Mouse (Mus musculus) thymus, postnatal 36 days (tissue): ENCODE results near the gene Mab21l3.
"Not testable (repeated sequence)": the region's sequence is repeated elsewhere in the genome, so short reads cannot be mapped to it uniquely, and the experiment has no call there.

Source experiments
- DNase-seq, 2 experiments: peaks; one replicate each; pipeline ENCODE4 v3.0.0; 2022; ENCODE audit warnings: mixed read lengths in 2 of 2

The Mab21l3 gene

GRCm38 (mm10) chr3:101836971-101837370, 11.8 kb downstream of the Mab21l3 start:
- no peak for DNase-seq

GRCm38 (mm10) chr3:101836532-101836931, 12.2 kb downstream of the Mab21l3 start:
- no peak for DNase-seq

GRCm38 (mm10) chr3:101836045-101836444, 12.7 kb downstream of the Mab21l3 start:
- DNase-seq: no peak

GRCm38 (mm10) chr3:101831189-101831858, 17.4 kb downstream of the Mab21l3 start:
- peak; percentile 57 to 79 for DNase-seq

- DNase-seq: no peak
Measured at GRCm38 (mm10) chr3:101829881-101830616, 18.7 kb downstream of the Mab21l3 start.

GRCm38 (mm10) chr3:101828595-101828994, 20.2 kb downstream of the Mab21l3 start:
- no peak for DNase-seq

- peak; percentile 35 to 54 for DNase-seq
Measured at GRCm38 (mm10) chr3:101827220-101827715, 21.5 kb downstream of the Mab21l3 start.

GRCm38 (mm10) chr3:101824338-101824737, 24.4 kb downstream of the Mab21l3 start:
- DNase-seq: no peak

- DNase-seq: no peak
Measured at GRCm38 (mm10) chr3:101822052-101822451, 26.7 kb downstream of the Mab21l3 start.

- DNase-seq: not testable (repeated sequence)
Measured at GRCm38 (mm10) chr3:101820708-101821107, 28.1 kb downstream of the Mab21l3 start.

GRCm38 (mm10) chr3:101816006-101816405, 32.8 kb downstream of the Mab21l3 start:
- no peak for DNase-seq

- no peak for DNase-seq
Measured at GRCm38 (mm10) chr3:101814790-101815189, 34.0 kb downstream of the Mab21l3 start.

GRCm38 (mm10) chr3:101812341-101812962, 36.3 kb downstream of the Mab21l3 start:
- DNase-seq: peak; percentile 73

- DNase-seq: no peak
Measured at GRCm38 (mm10) chr3:101811931-101812330, 36.8 kb downstream of the Mab21l3 start.

GRCm38 (mm10) chr3:101807646-101808045, 41.1 kb downstream of the Mab21l3 start:
- DNase-seq: no peak

- DNase-seq: no peak
Measured at GRCm38 (mm10) chr3:101806941-101807340, 41.8 kb downstream of the Mab21l3 start.

GRCm38 (mm10) chr3:101806149-101806548, 42.6 kb downstream of the Mab21l3 start:
- peak; percentile 88 to 91 for DNase-seq

GRCm38 (mm10) chr3:101805562-101806004, 43.2 kb downstream of the Mab21l3 start:
- no peak for DNase-seq

- no peak for DNase-seq
Measured at GRCm38 (mm10) chr3:101804971-101805561, 43.7 kb downstream of the Mab21l3 start.

- no peak for DNase-seq
Measured at GRCm38 (mm10) chr3:101804331-101804730, 44.4 kb downstream of the Mab21l3 start.

GRCm38 (mm10) chr3:101803764-101804163, 45.0 kb downstream of the Mab21l3 start:
- DNase-seq: no peak

GRCm38 (mm10) chr3:101802746-101803145, 46.0 kb downstream of the Mab21l3 start:
- no peak for DNase-seq

- peak; percentile 62 to 73 for DNase-seq
Measured at GRCm38 (mm10) chr3:101800596-101801018, 48.2 kb downstream of the Mab21l3 start.
